ENCODE assay signal across 8 mouse cellular contexts in the genomic region with DNA sequence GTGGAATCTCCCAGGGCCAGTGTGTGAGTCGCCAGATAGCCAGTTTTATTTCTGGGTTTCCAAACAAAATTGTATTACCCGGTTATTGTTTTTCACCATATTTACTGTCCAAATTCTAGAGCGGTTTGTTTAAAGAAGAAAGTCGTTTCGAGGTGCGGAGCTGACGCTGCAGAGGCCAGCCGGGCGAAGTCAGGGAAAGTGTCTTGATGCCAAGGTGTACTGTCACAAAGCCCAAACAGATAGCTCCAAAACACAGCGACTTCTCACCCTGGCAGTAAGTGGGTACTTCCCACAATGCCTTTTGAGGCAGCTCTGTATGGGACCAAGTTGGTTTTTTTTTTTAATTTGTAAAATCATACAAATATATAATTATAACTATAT.
A peak's percentile ranks its signal among the peaks of the same experiment; 100 is the strongest.
DNase-seq lines count a peak whose midpoint lies in the region; ATAC-seq and TF ChIP-seq lines count a peak whose summit lies in the region.

No protein-coding gene starts in this region.

- no peaks in the 10 kb centered on the region for H3K27me3 ChIP-seq in heart, embryonic 13.5 days (replicated peaks)
- no peaks in the 10 kb centered on the region for H3K27me3 ChIP-seq in C2C12 (ENCODE audit: control insufficient read depth, insufficient read depth, insufficient read length)
- H3K27me3 ChIP-seq in forebrain, embryonic 11.5 days (ENCODE audit: control insufficient read depth, insufficient read depth, low read length): no peaks in the 10 kb centered on the region
- H3K27me3 ChIP-seq in liver, embryonic 13.5 days: no peaks in the 10 kb centered on the region

- H3ac ChIP-seq in C2C12 (ENCODE audit: control insufficient read depth, insufficient read length, low read depth): peak overlapping the region; percentile 35

- H3K79me3 ChIP-seq in C2C12 (ENCODE audit: low read depth): no peaks in the 10 kb centered on the region

- TF ChIP-seq CTCF in C2C12 (IDR thresholded peaks at IDR 0.05; ENCODE audit: control insufficient read depth, insufficient read depth, insufficient read length): no peak

- H3K4me3 ChIP-seq in heart, embryonic 13.5 days: no peak overlapping the region
- H3K4me3 ChIP-seq in C2C12 (ENCODE audit: insufficient read depth, poor library complexity, severe bottlenecking): no peak overlapping the region
- H3K4me3 ChIP-seq in forebrain, embryonic 11.5 days (ENCODE audit: low read depth, low read length): no peak overlapping the region
- no peak overlapping the region for H3K4me3 ChIP-seq in liver, embryonic 13.5 days (replicated peaks)

- 32% methylated on average over 10 of the region's 10 CpGs for WGBS in heart, embryonic 13.5 days
- 19% methylated on average over 10 of the region's 10 CpGs for WGBS in forebrain, embryonic 11.5 days
- 41% methylated on average over 10 of the region's 10 CpGs for WGBS in liver, embryonic 13.5 days (ENCODE audit: insufficient replicate concordance)

- no peak for DNase-seq in heart, adult 18-20 months
- no peak for DNase-seq in forebrain, embryonic 11.5 days (ENCODE audit: low spot score)
- DNase-seq in liver, embryonic 13.5 days: no peak
- DNase-seq in adrenal gland, postnatal 36 days: no peak
- no peak for DNase-seq in gastrocnemius, adult 18-20 months (ENCODE audit: low spot score)
- no peak for DNase-seq in left cerebral cortex, adult 9 months (ENCODE audit: low spot score in 2 of 2)

- no peak for ATAC-seq in heart, embryonic 13.5 days (ENCODE audit: extremely low read depth, insufficient number of reproducible peaks, low FRiP score, low TSS enrichment)
- no peak for ATAC-seq in forebrain, embryonic 11.5 days (replicated peaks; ENCODE audit: low FRiP score)
- no peak for ATAC-seq in liver, embryonic 13.5 days (ENCODE audit: low read depth)

- H3K4me1 ChIP-seq in heart, embryonic 13.5 days: peaks cover 53% of the 10 kb centered on the region
- peaks cover 9% of the 10 kb centered on the region for H3K4me1 ChIP-seq in forebrain, embryonic 11.5 days (replicated peaks; ENCODE audit: control insufficient read depth, insufficient read depth, low read length)
- peaks cover 25% of the 10 kb centered on the region for H3K4me1 ChIP-seq in liver, embryonic 13.5 days (replicated peaks)

- H3K36me3 ChIP-seq in heart, embryonic 13.5 days: no peaks in the 10 kb centered on the region
- H3K36me3 ChIP-seq in C2C12 (ENCODE audit: control insufficient read depth, insufficient read depth): no peaks in the 10 kb centered on the region
- H3K36me3 ChIP-seq in forebrain, embryonic 11.5 days (ENCODE audit: control insufficient read depth, insufficient read depth, low read length): no peaks in the 10 kb centered on the region
- H3K36me3 ChIP-seq in liver, embryonic 13.5 days: no peaks in the 10 kb centered on the region

- no peaks in the 10 kb centered on the region for H3K79me2 ChIP-seq in C2C12 (ENCODE audit: control insufficient read depth, insufficient read depth)

- peak overlapping the region; percentile 53; the same call in 1 of the 2 replicates for H3K9ac ChIP-seq in heart, embryonic 13.5 days
- H3K9ac ChIP-seq in forebrain, embryonic 11.5 days (ENCODE audit: low read length): peak overlapping the region; percentile 35
- H3K9ac ChIP-seq in liver, embryonic 13.5 days: no peak overlapping the region

- peak overlapping the region; percentile 85 for H3K27ac ChIP-seq in heart, embryonic 13.5 days (replicated peaks)
- peak overlapping the region; percentile 58; the same call in 1 of the 2 replicates for H3K27ac ChIP-seq in forebrain, embryonic 11.5 days (ENCODE audit: low read depth, low read length)
- H3K27ac ChIP-seq in liver, embryonic 13.5 days: no peak overlapping the region

- H3K4me2 ChIP-seq in heart, embryonic 13.5 days: peak overlapping the region; percentile 62
- peak overlapping the region; percentile 33; the same call in 1 of the 2 replicates for H3K4me2 ChIP-seq in forebrain, embryonic 11.5 days (ENCODE audit: low read depth, low read length, severe bottlenecking)
- H3K4me2 ChIP-seq in liver, embryonic 13.5 days: 0 out of 2 replicates have a peak overlapping the region, but pooled peaks have one; percentile 36

- no peaks in the 10 kb centered on the region for H3K9me3 ChIP-seq in heart, embryonic 13.5 days
- H3K9me3 ChIP-seq in forebrain, embryonic 11.5 days (ENCODE audit: control insufficient read depth, low read length): no peaks in the 10 kb centered on the region
- 0 out of 2 replicates have a peak, but pooled peaks cover 7% of the 10 kb centered on the region for H3K9me3 ChIP-seq in liver, embryonic 13.5 days (replicated peaks)

TF ChIP-seq in C2C12, 6 proteins besides CTCF, POLR2A, EP300 and RAD21:
- TF ChIP-seq MYOD1 (IDR thresholded peaks at IDR 0.05; ENCODE audit: control insufficient read depth, insufficient read length, low read depth) (no peak), MAX (IDR thresholded peaks at IDR 0.05) (no peak), MYOG (IDR thresholded peaks at IDR 0.05; ENCODE audit: control insufficient read depth, extremely low read depth, insufficient read length) (no peak), CEBPB (IDR thresholded peaks at IDR 0.05; ENCODE audit: low read depth) (no peak), FOSL1 (IDR thresholded peaks at IDR 0.05; ENCODE audit: insufficient read depth, low read length, poor library complexity, severe bottlenecking) (no peak)
TF ChIP-seq in C2C12: peak in this region for 0.
